In the genomic region with DNA sequence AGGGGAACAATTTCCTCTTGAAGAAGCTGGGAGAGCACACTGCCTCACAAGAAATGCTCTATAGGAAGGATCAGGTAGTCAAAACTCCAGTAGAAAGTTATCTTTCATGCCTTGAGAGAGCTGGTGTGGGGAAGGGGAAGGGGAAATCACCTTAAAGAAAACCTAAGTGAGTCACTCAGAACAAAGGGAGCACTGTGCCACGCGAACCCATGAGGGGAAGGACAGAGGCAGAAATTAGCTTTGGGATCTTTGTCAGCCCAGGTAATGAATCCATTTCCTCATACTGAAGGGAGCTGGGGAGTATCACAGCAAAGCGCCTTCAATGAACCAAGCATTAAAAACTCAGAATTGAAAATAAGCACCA, we compare ENCODE assay signal across 12 mouse cellular contexts. TPM values are rescaled to one million over a fixed set of nuclear protein-coding genes. Genes with fewer than 3 reads are reported as not detected.
DNase-seq lines count a peak whose midpoint lies in the region; ATAC-seq and TF ChIP-seq lines count a peak whose summit lies in the region.
"Had no signal": no experiment of that assay in that cellular context is flagged by ENCODE, and none has a peak within 500 bp of the region (broad histone marks: within the 10 kb centered on the region; RNA-seq: fewer than 3 reads in every experiment).

No protein-coding gene starts in this region.

- TF ChIP-seq EP300 in CH12.LX (IDR thresholded peaks at IDR 0.05; ENCODE audit: low read length): no peak

- TF ChIP-seq CTCF in CH12.LX (conservative IDR thresholded peaks at IDR 0.05 in 1 of 2, IDR thresholded peaks at IDR 0.05 in 1 of 2; ENCODE audit: low read depth in 2 of 2, low read length in 2 of 2): no peak

- no peak for TF ChIP-seq POLR2A in CH12.LX (IDR thresholded peaks at IDR 0.05; ENCODE audit: low read depth, low read length)

- no peak for ATAC-seq in heart, embryonic 12.5 days (ENCODE audit: insufficient number of reproducible peaks, low FRiP score)
- no peak for ATAC-seq in liver, embryonic 11.5 days (replicated peaks; ENCODE audit: low FRiP score)
- ATAC-seq in limb, embryonic 12.5 days (ENCODE audit: insufficient number of reproducible peaks, insufficient read depth, low FRiP score, low TSS enrichment, low read depth): no peak
- ATAC-seq in granulocyte monocyte progenitor cell, adult 5-6 weeks (replicated peaks; ENCODE audit: poor library complexity, severe bottlenecking): no peak
- no peak for ATAC-seq in megakaryocyte, adult 5-6 weeks (ENCODE audit: poor library complexity, severe bottlenecking)

- peak overlapping the region; percentile 86 for H3K27ac ChIP-seq in heart, embryonic 12.5 days (ENCODE audit: poor library complexity, severe bottlenecking)
- peak overlapping the region; percentile 38; the same call in 1 of the 2 replicates for H3K27ac ChIP-seq in liver, embryonic 11.5 days (ENCODE audit: low read depth, low read length)
- peak overlapping the region; percentile 80 for H3K27ac ChIP-seq in CH12.LX (ENCODE audit: insufficient read depth, low read depth)
- H3K27ac ChIP-seq in limb, embryonic 12.5 days: peak overlapping the region; percentile 67; the same call in 1 of the 2 replicates

- no peak overlapping the region for H3K9ac ChIP-seq in heart, embryonic 12.5 days
- peak overlapping the region; percentile 14; the same call in 1 of the 2 replicates for H3K9ac ChIP-seq in liver, embryonic 11.5 days (ENCODE audit: low read depth, low read length)
- no peak overlapping the region for H3K9ac ChIP-seq in CH12.LX (ENCODE audit: insufficient read depth, low read depth)
- H3K9ac ChIP-seq in limb, embryonic 12.5 days (replicated peaks): no peak overlapping the region

- no peaks in the 10 kb centered on the region for H3K27me3 ChIP-seq in heart, embryonic 12.5 days (replicated peaks)
- H3K27me3 ChIP-seq in liver, embryonic 11.5 days (replicated peaks; ENCODE audit: control insufficient read depth, insufficient read depth, low read length): no peaks in the 10 kb centered on the region
- H3K27me3 ChIP-seq in CH12.LX (replicated peaks): no peaks in the 10 kb centered on the region
- no peaks in the 10 kb centered on the region for H3K27me3 ChIP-seq in limb, embryonic 12.5 days

- peaks cover 23% of the 10 kb centered on the region for H3K36me3 ChIP-seq in heart, embryonic 12.5 days
- H3K36me3 ChIP-seq in liver, embryonic 11.5 days (ENCODE audit: control insufficient read depth, insufficient read depth, low read length): peaks cover 10% of the 10 kb centered on the region
- H3K36me3 ChIP-seq in CH12.LX (replicated peaks in 1 of 2; ENCODE audit: control insufficient read depth in 1 of 2, insufficient read depth in 1 of 2, low read length in 1 of 2): peaks cover 23 to 54% of the 10 kb centered on the region in 2 experiments
- peaks cover 26% of the 10 kb centered on the region for H3K36me3 ChIP-seq in limb, embryonic 12.5 days

- peak overlapping the region; percentile 34 for H3K4me2 ChIP-seq in heart, embryonic 12.5 days
- H3K4me2 ChIP-seq in liver, embryonic 11.5 days: no peak overlapping the region
- no peak overlapping the region for H3K4me2 ChIP-seq in CH12.LX (ENCODE audit: insufficient read depth, low read depth, poor library complexity, severe bottlenecking)
- no peak overlapping the region for H3K4me2 ChIP-seq in limb, embryonic 12.5 days

- H3K4me3 ChIP-seq in heart, embryonic 12.5 days: no peak overlapping the region
- H3K4me3 ChIP-seq in liver, embryonic 11.5 days (ENCODE audit: low read depth, low read length): no peak overlapping the region
- H3K4me3 ChIP-seq in CH12.LX (replicated peaks in 1 of 3; ENCODE audit: low read depth in 2 of 3, low read length in 2 of 3, poor library complexity in 1 of 3): no peak overlapping the region
- no peak overlapping the region for H3K4me3 ChIP-seq in limb, embryonic 12.5 days (replicated peaks)
- H3K4me3 ChIP-seq: erythroblast, embryonic 14.5 days had no signal

- DNase-seq in heart, postnatal 36 days: no peak
- no peak for DNase-seq in liver, embryonic 11.5 days (ENCODE audit: low spot score)
- no peak for DNase-seq in liver
- peak; percentile 38 for DNase-seq in CH12.LX (ENCODE audit: extremely low read depth)
- DNase-seq: cerebellum, postnatal 10 days; gastrocnemius, postnatal 10 days; kidney, adult 18-20 months had no signal

- WGBS in heart, embryonic 12.5 days: 43% methylated on average over 3 of the region's 3 CpGs
- WGBS in liver, embryonic 11.5 days: 83% methylated on average over 3 of the region's 3 CpGs
- 78% methylated on average over 3 of the region's 3 CpGs for whole genome bisulfite sequencing in limb, embryonic 12.5 days

- no peak for TF ChIP-seq RAD21 in CH12.LX (IDR thresholded peaks at IDR 0.05; ENCODE audit: low read depth, low read length)

- H3K79me2 ChIP-seq in CH12.LX (replicated peaks; ENCODE audit: control insufficient read depth, extremely low read depth, insufficient read depth, poor library complexity, severe bottlenecking): peaks cover 2% of the 10 kb centered on the region

- in situ Hi-C loops in CH12.LX (cut with MboI; ENCODE audit: low pct_ligation_motif_present, low pct_unique_long_range_greater_than_20kb, low sequenced_read_pairs): no loop called here

- H3K4me1 ChIP-seq in heart, embryonic 12.5 days (replicated peaks): peaks cover 17% of the 10 kb centered on the region
- peaks cover 10% of the 10 kb centered on the region for H3K4me1 ChIP-seq in liver, embryonic 11.5 days (replicated peaks; ENCODE audit: control insufficient read depth, insufficient read depth, low read length)
- H3K4me1 ChIP-seq in CH12.LX (ENCODE audit: control insufficient read depth in 1 of 2, insufficient read depth in 2 of 2): peaks cover 7 to 55% of the 10 kb centered on the region in 2 experiments; a peak in 3 of 4 replicates
- peaks cover 36% of the 10 kb centered on the region for H3K4me1 ChIP-seq in limb, embryonic 12.5 days (replicated peaks)

- peaks cover 3% of the 10 kb centered on the region; the same call in 1 of the 2 replicates for H3K9me3 ChIP-seq in heart, embryonic 12.5 days (replicated peaks)
- H3K9me3 ChIP-seq in liver, embryonic 11.5 days (ENCODE audit: control insufficient read depth, low read length): no peaks in the 10 kb centered on the region
- H3K9me3 ChIP-seq in CH12.LX (replicated peaks; ENCODE audit: low read length): no peaks in the 10 kb centered on the region
- 0 out of 2 replicates have a peak, but pooled peaks cover 2% of the 10 kb centered on the region for H3K9me3 ChIP-seq in limb, embryonic 12.5 days

- dilution Hi-C loops in CH12.LX (cut with MboI; ENCODE audit: extremely low pct_ligation_motif_present, extremely low pct_unique_long_range_greater_than_20kb, low sequenced_read_pairs): no loop called here

- intact Hi-C loops in heart, postnatal 36 days (cut with DNase I): no loop called here

TF ChIP-seq in CH12.LX, 34 proteins besides CTCF, POLR2A, EP300 and RAD21:
- TF ChIP-seq ETS1 (conservative IDR thresholded peaks at IDR 0.05; ENCODE audit: low read depth, low read length) (peak; percentile 21; the same call in 1 of the 2 replicates), MYC (IDR thresholded peaks at IDR 0.05; ENCODE audit: low read depth, low read length) (no peak)

RNA-seq across cellular contexts. Expression of a gene that starts 45.7 kb away (rescaled TPM):
- polyA plus RNA-seq in heart, embryonic 12.5 days (2016; fragmentation: Nextera tagmentation; extraction: Ambion mirVana): 6.4 and 7.8 TPM in 2 replicates
- 1 to 10 TPM; 7.3 to 9.1 TPM for total RNA-seq in heart, postnatal 36 days (2021)
- polyA plus RNA-seq in liver, embryonic 11.5 days (2014; fragmentation: Nextera tagmentation; extraction: Ambion mirVana): 12.3 and 12.9 TPM in 2 replicates
- 22.2 and 25.6 TPM in 2 replicates for total RNA-seq in CH12.LX (2012; rRNA removed)
- total RNA-seq in CH12.LX (2014; rRNA removed): 15.3 and 17.3 TPM in 2 replicates
- polyA plus RNA-seq in CH12.LX (2012; ENCODE audit: insufficient read length, low read depth): 21.3 and 26.7 TPM in 2 replicates
- 12.1 and 15.3 TPM in 2 replicates for polyA plus RNA-seq in limb, embryonic 12.5 days (2016; fragmentation: Nextera tagmentation; extraction: Ambion mirVana)
- 39.3 and 40.6 TPM in 2 replicates for total RNA-seq in granulocyte monocyte progenitor cell, adult 5-6 weeks (2014; fragmentation: Nextera tagmentation)
- total RNA-seq in granulocyte monocyte progenitor cell, adult 5-6 weeks (2017): 37.6 and 43.8 TPM in 2 replicates
- 14.5 and 15.4 TPM in 2 replicates for total RNA-seq in megakaryocyte, adult 5-6 weeks (2015)
- total RNA-seq in megakaryocyte, adult 5-6 weeks (2017): 12.5 and 17.2 TPM in 2 replicates
